Mouse (Mus musculus): ENCODE data around the gene Smyd3. TPM values are rescaled to one million over a fixed set of nuclear protein-coding genes. Genes with fewer than 3 reads are reported as not detected.

The Smyd3 gene
- polyA plus RNA-seq, 1 experiment = not detected

- no peak for TF ChIP-seq POLR2A (IDR thresholded peaks at IDR 0.05; ENCODE audit: insufficient read depth, low read depth, low read length)
- TF ChIP-seq CTCF (IDR thresholded peaks at IDR 0.05; ENCODE audit: insufficient read depth, low read depth, low read length) = no peak
- no peak overlapping the region for H3K4me3 ChIP-seq (ENCODE audit: insufficient read depth, low read depth, low read length)
- H3K27ac ChIP-seq (ENCODE audit: insufficient read depth, low read depth, low read length) = no peak overlapping the region
- 95% methylated on average over 6 of the region's 6 CpGs for WGBS
- no peaks in the 10 kb centered on the region for H3K4me1 ChIP-seq (ENCODE audit: control insufficient read depth, insufficient read depth, low read length)
Measured at GRCm38 (mm10) chr1:179286748-179287147, 231.1 kb downstream of the Smyd3 start.

GRCm38 (mm10) chr1:179282821-179283220 is 235.0 kb downstream of the Smyd3 start:
- no peak overlapping the region for H3K4me3 ChIP-seq (ENCODE audit: insufficient read depth, low read depth, low read length)
- WGBS = 82% methylated on average over 5 of the region's 5 CpGs
- H3K4me1 ChIP-seq (ENCODE audit: control insufficient read depth, insufficient read depth, low read length) = no peaks in the 10 kb centered on the region
- no peak for TF ChIP-seq POLR2A (IDR thresholded peaks at IDR 0.05; ENCODE audit: insufficient read depth, low read depth, low read length)
- no peak for TF ChIP-seq CTCF (IDR thresholded peaks at IDR 0.05; ENCODE audit: insufficient read depth, low read depth, low read length)
- H3K27ac ChIP-seq (ENCODE audit: insufficient read depth, low read depth, low read length) = no peak overlapping the region

- Histone ChIP-seq H3K4me3 (ENCODE audit: insufficient read depth, low read depth, low read length) (no peak overlapping the region), H3K4me1 (ENCODE audit: control insufficient read depth, insufficient read depth, low read length) (no peaks in the 10 kb centered on the region), H3K27ac (ENCODE audit: insufficient read depth, low read depth, low read length) (no peak overlapping the region)
- TF ChIP-seq POLR2A (IDR thresholded peaks at IDR 0.05; ENCODE audit: insufficient read depth, low read depth, low read length) = no peak
- no peak for TF ChIP-seq CTCF (IDR thresholded peaks at IDR 0.05; ENCODE audit: insufficient read depth, low read depth, low read length)
- 88% methylated on average over 13 of the region's 13 CpGs for WGBS
Measured at GRCm38 (mm10) chr1:179281401-179282121, 236.3 kb downstream of the Smyd3 start.

GRCm38 (mm10) chr1:179279116-179279515 is 238.7 kb downstream of the Smyd3 start:
- Histone ChIP-seq H3K4me3 (ENCODE audit: insufficient read depth, low read depth, low read length) (no peak overlapping the region), H3K27ac (ENCODE audit: insufficient read depth, low read depth, low read length) (no peak overlapping the region), H3K4me1 (ENCODE audit: control insufficient read depth, insufficient read depth, low read length) (no peaks in the 10 kb centered on the region)
- TF ChIP-seq CTCF (IDR thresholded peaks at IDR 0.05; ENCODE audit: insufficient read depth, low read depth, low read length) (no peak), POLR2A (IDR thresholded peaks at IDR 0.05; ENCODE audit: insufficient read depth, low read depth, low read length) (no peak)
- WGBS = 98% methylated on average over 4 of the region's 4 CpGs

- no peak overlapping the region for H3K27ac ChIP-seq (ENCODE audit: insufficient read depth, low read depth, low read length)
- 93% methylated on average over 9 of the region's 9 CpGs for WGBS
- H3K4me3 ChIP-seq (ENCODE audit: insufficient read depth, low read depth, low read length) = no peak overlapping the region
- TF ChIP-seq POLR2A (IDR thresholded peaks at IDR 0.05; ENCODE audit: insufficient read depth, low read depth, low read length) (no peak), CTCF (IDR thresholded peaks at IDR 0.05; ENCODE audit: insufficient read depth, low read depth, low read length) (no peak)
- H3K4me1 ChIP-seq (ENCODE audit: control insufficient read depth, insufficient read depth, low read length) = no peaks in the 10 kb centered on the region
Measured at GRCm38 (mm10) chr1:179277346-179277745, 240.5 kb downstream of the Smyd3 start.

- TF ChIP-seq POLR2A (IDR thresholded peaks at IDR 0.05; ENCODE audit: insufficient read depth, low read depth, low read length) (no peak), CTCF (IDR thresholded peaks at IDR 0.05; ENCODE audit: insufficient read depth, low read depth, low read length) (no peak)
- 94% methylated on average over 1 of the region's 1 CpGs for WGBS
- Histone ChIP-seq H3K4me1 (ENCODE audit: control insufficient read depth, insufficient read depth, low read length) (no peaks in the 10 kb centered on the region), H3K27ac (ENCODE audit: insufficient read depth, low read depth, low read length) (no peak overlapping the region), H3K4me3 (ENCODE audit: insufficient read depth, low read depth, low read length) (no peak overlapping the region)
Measured at GRCm38 (mm10) chr1:179276866-179277265, 241.0 kb downstream of the Smyd3 start.

- Histone ChIP-seq H3K4me1 (ENCODE audit: control insufficient read depth, insufficient read depth, low read length) (no peaks in the 10 kb centered on the region), H3K27ac (ENCODE audit: insufficient read depth, low read depth, low read length) (no peak overlapping the region), H3K4me3 (ENCODE audit: insufficient read depth, low read depth, low read length) (no peak overlapping the region)
- no peak for TF ChIP-seq CTCF (IDR thresholded peaks at IDR 0.05; ENCODE audit: insufficient read depth, low read depth, low read length)
- no peak for TF ChIP-seq POLR2A (IDR thresholded peaks at IDR 0.05; ENCODE audit: insufficient read depth, low read depth, low read length)
- WGBS = 92% methylated on average over 4 of the region's 4 CpGs
Measured at GRCm38 (mm10) chr1:179272926-179273325, 244.9 kb downstream of the Smyd3 start.

GRCm38 (mm10) chr1:179272351-179272750 is 245.5 kb downstream of the Smyd3 start:
- H3K4me1 ChIP-seq (ENCODE audit: control insufficient read depth, insufficient read depth, low read length) = no peaks in the 10 kb centered on the region

GRCm38 (mm10) chr1:179266936-179267335 is 250.9 kb downstream of the Smyd3 start:
- Histone ChIP-seq H3K4me3 (ENCODE audit: insufficient read depth, low read depth, low read length) (no peak overlapping the region), H3K27ac (ENCODE audit: insufficient read depth, low read depth, low read length) (no peak overlapping the region), H3K4me1 (ENCODE audit: control insufficient read depth, insufficient read depth, low read length) (no peaks in the 10 kb centered on the region)
- no peak for TF ChIP-seq POLR2A (IDR thresholded peaks at IDR 0.05; ENCODE audit: insufficient read depth, low read depth, low read length)
- TF ChIP-seq CTCF (IDR thresholded peaks at IDR 0.05; ENCODE audit: insufficient read depth, low read depth, low read length) = no peak
- 56% methylated on average over 3 of the region's 3 CpGs for WGBS

More at GRCm38 (mm10) chr1:179272351-179272750, 245.5 kb downstream of the Smyd3 start:
- H3K4me3 ChIP-seq (ENCODE audit: insufficient read depth, low read depth, low read length) = no peak overlapping the region
- no peak for TF ChIP-seq POLR2A (IDR thresholded peaks at IDR 0.05; ENCODE audit: insufficient read depth, low read depth, low read length)
- no peak for TF ChIP-seq CTCF (IDR thresholded peaks at IDR 0.05; ENCODE audit: insufficient read depth, low read depth, low read length)
- H3K27ac ChIP-seq (ENCODE audit: insufficient read depth, low read depth, low read length) = no peak overlapping the region

Data from olfactory bulb, adult 2 months (tissue).